8 mouse cellular contexts compared by ENCODE assay signal in genomic region chr5:123748339-123749064, GRCm38 (mm10). TPM values are rescaled to one million over a fixed set of nuclear protein-coding genes. Genes with fewer than 3 reads are reported as not detected.
DNase-seq lines count a peak whose midpoint lies in the region; ATAC-seq lines count a peak whose summit lies in the region.

No protein-coding gene starts in this region.

- H3K4me3 ChIP-seq in neural tube, embryonic 11.5 days (ENCODE audit: low read depth, low read length): peak overlapping the region; percentile 66
- H3K4me3 ChIP-seq in intestine, embryonic 15.5 days (replicated peaks): peak overlapping the region; percentile 64
- H3K4me3 ChIP-seq in neural tube, embryonic 14.5 days (ENCODE audit: low read depth, low read length): peak overlapping the region; percentile 67

- DNase-seq in CD4-positive, CD25-positive, alpha-beta regulatory T cell, adult 2 months (ENCODE audit: low read depth, low spot score): peak; percentile 18
- peak; percentile 12 for DNase-seq in neural tube, embryonic 11.5 days (ENCODE audit: low spot score)
- DNase-seq in neural tube, embryonic 10.5 days (ENCODE audit: extremely low spot score, low spot score): no peak
- DNase-seq in ovary, postnatal 10 days (ENCODE audit: low spot score): no peak

- H3K9ac ChIP-seq in neural tube, embryonic 11.5 days (ENCODE audit: low read length): peak overlapping the region; percentile 66
- H3K9ac ChIP-seq in intestine, embryonic 15.5 days: peak overlapping the region; percentile 76
- peak overlapping the region; percentile 83 for H3K9ac ChIP-seq in neural tube, embryonic 14.5 days (replicated peaks; ENCODE audit: low read depth, low read length)

- under 1% methylated on average over 18 of the region's 18 CpGs for WGBS in neural tube, embryonic 11.5 days
- under 1% methylated on average over 18 of the region's 18 CpGs for WGBS in intestine, embryonic 15.5 days
- WGBS in neural tube, embryonic 14.5 days: 1% methylated on average over 18 of the region's 18 CpGs

- ATAC-seq in CD4-positive, CD25-positive, alpha-beta regulatory T cell, adult 4 months: no peak
- no peak for ATAC-seq in neural tube, embryonic 11.5 days (ENCODE audit: insufficient read depth, low FRiP score, low TSS enrichment)
- ATAC-seq in intestine, embryonic 15.5 days: no peak; the same call in 1 of the 2 replicates
- ATAC-seq in neural tube, embryonic 14.5 days (ENCODE audit: low read depth): no peak; the same call in 1 of the 2 replicates
- ATAC-seq in megakaryocyte-erythroid progenitor cell, adult 5-6 weeks (replicated peaks; ENCODE audit: low FRiP score, low TSS enrichment, poor library complexity, severe bottlenecking): no peak

- no peaks in the 10 kb centered on the region for H3K27me3 ChIP-seq in neural tube, embryonic 11.5 days (ENCODE audit: control insufficient read depth, insufficient read depth, low read length)
- H3K27me3 ChIP-seq in intestine, embryonic 15.5 days (replicated peaks): no peaks in the 10 kb centered on the region
- no peaks in the 10 kb centered on the region for H3K27me3 ChIP-seq in neural tube, embryonic 14.5 days (ENCODE audit: control insufficient read depth, insufficient read depth, low read length)

- no peaks in the 10 kb centered on the region for H3K9me3 ChIP-seq in neural tube, embryonic 11.5 days (ENCODE audit: control insufficient read depth, low read length)
- no peaks in the 10 kb centered on the region for H3K9me3 ChIP-seq in intestine, embryonic 15.5 days
- no peaks in the 10 kb centered on the region for H3K9me3 ChIP-seq in neural tube, embryonic 14.5 days (ENCODE audit: control insufficient read depth, low read length)

- peaks cover 7% of the 10 kb centered on the region; the same call in 1 of the 2 replicates for H3K36me3 ChIP-seq in neural tube, embryonic 11.5 days (ENCODE audit: control insufficient read depth, insufficient read depth, low read length)
- peaks cover 15% of the 10 kb centered on the region for H3K36me3 ChIP-seq in intestine, embryonic 15.5 days
- H3K36me3 ChIP-seq in neural tube, embryonic 14.5 days (ENCODE audit: control insufficient read depth, insufficient read depth, low read length): peaks cover 13% of the 10 kb centered on the region

- peaks cover 16% of the 10 kb centered on the region for H3K4me1 ChIP-seq in neural tube, embryonic 11.5 days (ENCODE audit: control insufficient read depth, insufficient read depth, low read length)
- H3K4me1 ChIP-seq in intestine, embryonic 15.5 days (replicated peaks): peaks cover 16% of the 10 kb centered on the region
- H3K4me1 ChIP-seq in neural tube, embryonic 14.5 days (ENCODE audit: control insufficient read depth, insufficient read depth, low read length): peaks cover 25% of the 10 kb centered on the region

- H3K27ac ChIP-seq in neural tube, embryonic 11.5 days (ENCODE audit: low read depth, low read length): peak overlapping the region; percentile 74
- peak overlapping the region; percentile 95 for H3K27ac ChIP-seq in intestine, embryonic 15.5 days
- H3K27ac ChIP-seq in neural tube, embryonic 14.5 days (ENCODE audit: low read depth, low read length): peak overlapping the region; percentile 98

- H3K4me2 ChIP-seq in neural tube, embryonic 11.5 days (ENCODE audit: low read depth): peak overlapping the region; percentile 71
- H3K4me2 ChIP-seq in intestine, embryonic 15.5 days (replicated peaks): peak overlapping the region; percentile 70
- peak overlapping the region; percentile 86 for H3K4me2 ChIP-seq in neural tube, embryonic 14.5 days (ENCODE audit: low read depth, low read length)

RNA-seq across cellular contexts. Expression of gene Rsrc2, which starts 0.7 kb away (rescaled TPM):
- polyA plus RNA-seq in CD4-positive, CD25-positive, alpha-beta regulatory T cell, adult 4 months (2017; shearing (Covaris generic)): 100 to 1,000 TPM; 160 to 180 TPM
- 154 and 166 TPM in 2 replicates for polyA plus RNA-seq in neural tube, embryonic 11.5 days (2014; fragmentation: Nextera tagmentation; extraction: Ambion mirVana)
- 90.5 and 100 TPM in 2 replicates for polyA plus RNA-seq in intestine, embryonic 15.5 days (2015; fragmentation: Nextera tagmentation; extraction: Ambion mirVana)
- polyA plus RNA-seq in neural tube, embryonic 14.5 days (2014; fragmentation: Nextera tagmentation; extraction: Ambion mirVana): 135 and 140 TPM in 2 replicates
- total RNA-seq in megakaryocyte-erythroid progenitor cell, adult 5-6 weeks (2014; fragmentation: Nextera tagmentation): 108 and 119 TPM in 2 replicates
- total RNA-seq in megakaryocyte-erythroid progenitor cell, adult 5-6 weeks (2017): 335 and 401 TPM in 2 replicates

RNA-seq across cellular contexts. Expression of gene Kntc1, which starts 1.0 kb away (rescaled TPM):
- 1 to 10 TPM; 2.8 to 4.2 TPM for polyA plus RNA-seq in CD4-positive, CD25-positive, alpha-beta regulatory T cell, adult 4 months (2017; shearing (Covaris generic))
- polyA plus RNA-seq in neural tube, embryonic 11.5 days (2014; fragmentation: Nextera tagmentation; extraction: Ambion mirVana): 30.8 and 36.2 TPM in 2 replicates
- 19.7 and 21.7 TPM in 2 replicates for polyA plus RNA-seq in intestine, embryonic 15.5 days (2015; fragmentation: Nextera tagmentation; extraction: Ambion mirVana)
- 4.3 and 5.2 TPM in 2 replicates for polyA plus RNA-seq in neural tube, embryonic 14.5 days (2014; fragmentation: Nextera tagmentation; extraction: Ambion mirVana)
- total RNA-seq in megakaryocyte-erythroid progenitor cell, adult 5-6 weeks (2014; fragmentation: Nextera tagmentation): 56.1 and 72.6 TPM in 2 replicates
- total RNA-seq in megakaryocyte-erythroid progenitor cell, adult 5-6 weeks (2017): 29.7 and 48.6 TPM in 2 replicates

RNA-seq across cellular contexts. Expression of gene Zcchc8, which starts 27.6 kb away (rescaled TPM):
- polyA plus RNA-seq in CD4-positive, CD25-positive, alpha-beta regulatory T cell, adult 4 months (2017; shearing (Covaris generic)): 10 to 100 TPM; 55.3 to 67.5 TPM
- 71.3 and 80.5 TPM in 2 replicates for polyA plus RNA-seq in neural tube, embryonic 11.5 days (2014; fragmentation: Nextera tagmentation; extraction: Ambion mirVana)
- 63.1 and 68.9 TPM in 2 replicates for polyA plus RNA-seq in intestine, embryonic 15.5 days (2015; fragmentation: Nextera tagmentation; extraction: Ambion mirVana)
- polyA plus RNA-seq in neural tube, embryonic 14.5 days (2014; fragmentation: Nextera tagmentation; extraction: Ambion mirVana): 72.5 and 80.6 TPM in 2 replicates
- 55.3 and 79.3 TPM in 2 replicates for total RNA-seq in megakaryocyte-erythroid progenitor cell, adult 5-6 weeks (2014; fragmentation: Nextera tagmentation)
- 59.3 and 167 TPM in 2 replicates for total RNA-seq in megakaryocyte-erythroid progenitor cell, adult 5-6 weeks (2017)

Comparison
In these comparisons a context has a peak if more than half of its experiments do, and no peak if none do; other contexts are left out.
1. DNase-seq: peak in CD4-positive, CD25-positive, alpha-beta regulatory T cell, adult 2 months (single experiment) and neural tube, embryonic 11.5 days (single experiment); none in neural tube, embryonic 10.5 days (single experiment) and ovary, postnatal 10 days (single experiment).
2. Peak in every context shown above with its lines, with median percentiles within 50 percentile points of each other: H3K27ac ChIP-seq, H3K4me2 ChIP-seq, H3K4me3 ChIP-seq and H3K9ac ChIP-seq.